Mouse (Mus musculus): ENCODE measurements at regions not wholly inside any gene's neighbourhood (a gene's known extent, or its start where the extent isn't known, plus 50 kb on each side); places are given as distances from the start of the nearest gene placed in this dataset.

GRCm38 (mm10) chr15:10887990-10888389 lies 64.1 kb upstream of the C1qtnf3 start:
- ATAC-seq (ENCODE audit: insufficient read depth, low FRiP score, low read depth), result no peak
- H3K4me1 ChIP-seq, result peaks cover 4% of the 10 kb centered on the region; the same call in 1 of the 2 replicates
- no peaks in the 10 kb centered on the region for H3K27me3 ChIP-seq (replicated peaks)
- no peak overlapping the region for H3K4me3 ChIP-seq (replicated peaks)
- WGBS, result 88% methylated on average over 6 of the region's 6 CpGs
- no peaks in the 10 kb centered on the region for H3K36me3 ChIP-seq
- H3K9ac ChIP-seq, result no peak overlapping the region
- H3K9me3 ChIP-seq, result no peaks in the 10 kb centered on the region
- no peak overlapping the region for H3K27ac ChIP-seq
- H3K4me2 ChIP-seq, result no peak overlapping the region

- Histone ChIP-seq H3K27ac (peak overlapping the region; percentile 26; the same call in 1 of the 2 replicates), H3K4me2 (no peak overlapping the region), H3K36me3 (no peaks in the 10 kb centered on the region), H3K4me3 (replicated peaks) (no peak overlapping the region), H3K9me3 (no peaks in the 10 kb centered on the region), H3K27me3 (replicated peaks) (no peaks in the 10 kb centered on the region), H3K4me1 (peaks cover 4% of the 10 kb centered on the region; the same call in 1 of the 2 replicates), H3K9ac (no peak overlapping the region)
- WGBS, result 32% methylated on average over 8 of the region's 8 CpGs
- ATAC-seq (ENCODE audit: insufficient read depth, low FRiP score, low read depth), result peak; percentile 56; the same call in 1 of the 2 replicates
These were observed 61.8 kb upstream of the C1qtnf3 start for GRCm38 (mm10) chr15:10890220-10890921.

GRCm38 (mm10) chr15:10898309-10898708 lies 53.8 kb upstream of the C1qtnf3 start:
- Histone ChIP-seq H3K27me3 (replicated peaks) (no peaks in the 10 kb centered on the region), H3K4me2 (no peak overlapping the region), H3K9ac (no peak overlapping the region), H3K27ac (no peak overlapping the region), H3K36me3 (no peaks in the 10 kb centered on the region), H3K9me3 (no peaks in the 10 kb centered on the region), H3K4me1 (no peaks in the 10 kb centered on the region), H3K4me3 (replicated peaks) (no peak overlapping the region)
- no peak for ATAC-seq (ENCODE audit: insufficient read depth, low FRiP score, low read depth)
- 69% methylated on average over 5 of the region's 5 CpGs for WGBS

- Histone ChIP-seq H3K27me3 (replicated peaks) (no peaks in the 10 kb centered on the region), H3K27ac (no peak overlapping the region), H3K4me1 (no peaks in the 10 kb centered on the region), H3K9me3 (no peaks in the 10 kb centered on the region), H3K4me3 (replicated peaks) (no peak overlapping the region), H3K9ac (no peak overlapping the region), H3K36me3 (no peaks in the 10 kb centered on the region), H3K4me2 (no peak overlapping the region)
- 53% methylated on average over 4 of the region's 4 CpGs for WGBS
- no peak for ATAC-seq (ENCODE audit: insufficient read depth, low FRiP score, low read depth)
These were observed 53.2 kb upstream of the C1qtnf3 start for GRCm38 (mm10) chr15:10898715-10899486.

- H3K4me3 ChIP-seq (replicated peaks), result no peak overlapping the region
- 84% methylated on average over 7 of the region's 7 CpGs for WGBS
- no peak overlapping the region for H3K9ac ChIP-seq
- H3K36me3 ChIP-seq, result no peaks in the 10 kb centered on the region
- no peak for ATAC-seq (ENCODE audit: insufficient read depth, low FRiP score, low read depth)
- H3K27me3 ChIP-seq (replicated peaks), result no peaks in the 10 kb centered on the region
- H3K4me2 ChIP-seq, result no peak overlapping the region
- H3K4me1 ChIP-seq, result no peaks in the 10 kb centered on the region
- no peak overlapping the region for H3K27ac ChIP-seq
- no peaks in the 10 kb centered on the region for H3K9me3 ChIP-seq
These were observed 52.2 kb upstream of the C1qtnf3 start for GRCm38 (mm10) chr15:10899904-10900303.

GRCm38 (mm10) chr15:10901075-10901474 lies 51.1 kb upstream of the C1qtnf3 start:
- Histone ChIP-seq H3K4me1 (no peaks in the 10 kb centered on the region), H3K4me2 (no peak overlapping the region), H3K36me3 (no peaks in the 10 kb centered on the region), H3K27me3 (replicated peaks) (no peaks in the 10 kb centered on the region), H3K9me3 (no peaks in the 10 kb centered on the region), H3K27ac (no peak overlapping the region), H3K9ac (no peak overlapping the region), H3K4me3 (replicated peaks) (no peak overlapping the region)
- 39% methylated on average over 3 of the region's 3 CpGs for WGBS
- ATAC-seq (ENCODE audit: insufficient read depth, low FRiP score, low read depth), result no peak

DNA sequence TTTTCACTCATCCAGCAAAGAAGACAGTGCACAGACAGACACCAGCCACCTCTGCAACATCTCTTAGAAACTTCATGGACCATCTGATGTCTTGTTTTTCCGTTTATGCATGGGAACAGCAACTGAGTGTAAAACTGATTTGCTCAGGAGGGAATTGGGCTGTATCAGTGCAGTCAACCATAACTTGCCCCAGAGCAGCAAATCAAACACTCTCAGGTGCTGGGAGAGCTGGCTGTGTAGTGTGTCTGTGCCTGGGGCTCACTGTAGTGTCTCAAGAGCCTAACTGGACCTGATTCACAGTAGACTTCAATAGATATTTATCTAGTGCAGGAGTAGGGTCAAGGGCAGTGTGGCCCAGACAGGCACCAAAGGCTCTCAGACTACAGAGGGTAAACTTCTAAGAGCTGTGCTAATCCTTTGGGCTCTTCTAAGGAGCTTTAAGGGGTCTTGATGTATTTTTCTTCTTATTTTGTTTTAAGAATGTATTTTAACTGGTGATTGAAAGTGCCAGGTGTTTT lies 50.3 kb upstream of the C1qtnf3 start:
- H3K27ac ChIP-seq, result no peak overlapping the region
- WGBS, result 49% methylated on average over 1 of the region's 1 CpGs

More for the DNA sequence above, 50.3 kb upstream of the C1qtnf3 start:
- no peaks in the 10 kb centered on the region for H3K36me3 ChIP-seq
- H3K4me3 ChIP-seq (replicated peaks), result no peak overlapping the region
- no peaks in the 10 kb centered on the region for H3K27me3 ChIP-seq (replicated peaks)
- no peak overlapping the region for H3K9ac ChIP-seq
- H3K4me2 ChIP-seq, result no peak overlapping the region
- no peaks in the 10 kb centered on the region for H3K9me3 ChIP-seq
- H3K4me1 ChIP-seq, result no peaks in the 10 kb centered on the region
- no peak for ATAC-seq (ENCODE audit: insufficient read depth, low FRiP score, low read depth)
